Mouse (Mus musculus): ENCODE measurements around the gene Prr15l.

Gene Prr15l

DNA sequence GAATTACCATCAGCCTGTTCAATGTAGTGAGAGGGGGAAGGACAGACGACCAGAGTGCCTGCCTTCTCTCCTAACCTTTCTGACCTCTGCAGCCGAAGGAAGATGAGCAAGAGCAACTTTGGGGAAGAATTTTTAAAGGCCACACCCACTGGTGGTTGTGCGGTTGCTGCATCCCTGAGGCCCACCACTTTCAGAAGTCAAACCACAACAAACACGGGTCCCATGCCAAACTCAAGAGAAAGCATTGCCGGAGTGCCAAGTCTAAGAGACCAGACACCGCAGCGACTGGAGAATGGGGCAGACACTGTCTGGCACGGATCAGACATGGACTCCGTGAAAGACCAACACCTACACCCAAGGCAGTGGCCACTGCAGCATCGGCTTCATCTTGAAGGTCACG is 3.0 kb upstream of the Prr15l start:
- DNase-seq, result peak; percentile 21

DNA sequence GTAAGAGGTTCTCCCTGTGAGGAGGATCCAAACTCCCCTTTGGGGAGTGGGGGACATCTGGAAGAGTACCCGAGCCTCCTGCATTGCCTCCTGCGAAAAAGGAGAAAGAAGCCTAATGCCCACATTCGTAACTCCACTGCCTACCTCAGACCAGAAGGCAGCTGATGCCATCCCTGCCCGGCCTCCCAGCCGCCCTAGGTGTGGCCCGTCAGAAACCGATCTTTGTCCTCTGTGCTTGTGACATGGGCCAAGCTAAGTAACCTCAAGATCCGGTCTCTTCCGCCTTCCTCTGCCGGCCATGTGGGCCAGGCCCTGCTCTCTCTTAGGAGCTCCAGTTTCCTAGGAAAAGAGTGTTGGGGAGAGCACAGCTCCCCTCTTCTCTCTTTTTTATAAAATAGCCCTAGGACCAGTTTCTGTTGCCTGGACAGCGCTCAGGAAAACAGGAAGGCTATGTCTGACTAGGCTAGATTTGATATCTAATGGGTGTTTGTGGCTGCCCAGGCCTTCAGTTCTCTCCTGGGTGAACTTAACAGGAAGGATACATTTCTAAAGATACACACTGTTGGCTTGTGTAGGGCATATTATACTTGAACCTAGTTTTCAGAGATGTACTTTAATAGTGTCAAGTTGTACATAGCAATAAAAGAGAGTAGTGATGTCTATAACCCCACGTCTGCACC is 2.3 kb upstream of the Prr15l start:
- no peak for DNase-seq

DNA sequence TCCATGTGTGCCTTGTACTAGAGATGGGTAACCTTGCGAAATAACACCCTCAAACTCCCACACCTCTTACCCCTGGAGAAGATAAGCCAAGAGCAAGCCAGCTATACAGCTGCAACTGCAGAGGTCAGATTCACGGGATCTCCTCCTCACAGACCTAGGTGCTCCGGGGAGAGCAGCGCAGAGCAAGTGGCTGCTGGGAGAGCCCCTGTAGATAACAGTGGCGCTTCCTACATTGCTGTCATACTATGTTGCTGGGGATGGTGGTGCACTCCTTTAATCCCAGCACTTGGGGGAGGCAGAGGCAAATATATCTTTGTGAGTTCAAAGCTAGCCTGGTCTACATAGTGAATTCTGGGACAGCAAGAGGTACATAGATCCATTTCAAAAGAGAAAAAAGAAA is 1.3 kb upstream of the Prr15l start:
- no peak for DNase-seq

DNA sequence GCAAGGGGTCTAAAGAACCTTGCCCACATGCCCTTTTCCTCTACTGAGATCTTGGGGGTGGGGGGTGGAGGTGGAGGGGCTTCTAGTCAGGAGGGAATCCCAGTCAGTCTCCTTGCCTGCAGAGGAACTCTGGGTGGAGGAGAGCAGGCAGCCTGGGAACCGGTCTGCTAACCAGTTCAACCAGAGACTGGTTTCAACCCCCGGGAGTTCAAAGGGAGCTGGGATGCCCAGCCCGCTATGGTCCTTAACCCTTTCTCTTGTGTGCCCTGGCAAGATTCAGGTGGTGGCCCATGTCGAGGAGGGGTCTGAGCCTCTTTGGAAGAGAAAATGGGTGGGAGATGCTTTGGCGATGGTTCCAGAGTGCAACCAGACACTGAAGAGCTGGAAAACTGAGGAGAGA is 787 bp downstream of the Prr15l start:
- DNase-seq, result peak; percentile 50

DNA sequence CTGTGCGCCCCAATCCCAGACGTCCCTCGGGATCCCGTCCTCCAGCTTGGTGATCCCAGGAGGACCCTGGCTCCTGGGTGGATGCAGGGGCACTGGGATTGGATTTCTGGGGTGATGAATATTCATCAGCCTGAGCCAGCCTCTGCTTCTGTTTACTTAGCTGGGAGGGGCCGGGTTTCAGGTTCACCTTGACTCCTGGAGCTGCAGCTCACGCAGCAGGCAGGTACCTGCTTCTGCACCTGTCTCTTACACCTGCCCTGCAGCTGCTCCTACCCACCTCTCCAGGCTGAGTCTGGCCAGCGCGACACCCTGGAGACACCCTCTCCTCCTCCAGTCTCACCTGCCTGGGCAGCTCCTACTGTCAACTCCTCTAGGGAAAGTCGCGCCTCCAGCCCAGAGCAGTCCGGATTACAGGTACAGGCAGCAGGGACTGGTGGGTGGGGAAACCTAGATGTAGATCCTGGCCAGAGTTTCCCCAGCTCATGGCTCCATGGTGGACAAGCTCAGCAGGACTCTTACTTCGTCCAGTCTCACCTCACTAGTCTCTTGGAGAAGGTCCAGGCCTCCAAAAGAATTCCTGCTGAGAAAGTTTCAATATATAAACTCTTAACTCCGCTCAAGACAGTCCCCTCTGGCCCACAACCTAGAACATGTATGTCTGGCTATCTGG is 1.3 kb downstream of the Prr15l start:
- peak; percentile 83 for DNase-seq

DNA sequence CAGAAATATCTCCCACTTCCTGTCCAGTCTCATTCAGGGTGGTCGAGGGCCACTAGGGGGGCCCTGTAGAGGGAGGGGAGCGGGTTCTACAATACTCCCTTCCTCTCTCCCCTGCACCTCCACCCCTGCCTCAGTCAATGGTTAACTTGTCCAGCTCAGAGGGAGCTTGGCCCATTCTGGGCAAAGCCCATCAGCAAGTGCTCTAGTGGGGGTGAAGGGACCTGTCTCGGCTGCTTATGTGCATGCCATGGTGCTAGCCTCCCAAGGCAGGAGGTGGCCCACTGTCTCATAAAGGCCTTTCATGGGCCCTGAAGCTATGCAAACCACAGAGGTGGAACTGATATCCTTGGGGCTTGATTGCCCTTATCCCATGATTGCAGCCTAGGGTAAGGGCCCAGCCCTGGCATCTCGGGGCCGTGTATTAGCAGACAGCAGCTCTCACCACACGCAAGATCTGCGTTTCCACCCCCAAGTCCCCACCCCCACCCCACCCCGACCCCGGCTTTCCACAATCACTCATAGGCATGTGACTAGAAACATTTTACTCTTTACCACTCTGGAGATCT is 1.9 kb downstream of the Prr15l start:
- no peak for DNase-seq

DNA sequence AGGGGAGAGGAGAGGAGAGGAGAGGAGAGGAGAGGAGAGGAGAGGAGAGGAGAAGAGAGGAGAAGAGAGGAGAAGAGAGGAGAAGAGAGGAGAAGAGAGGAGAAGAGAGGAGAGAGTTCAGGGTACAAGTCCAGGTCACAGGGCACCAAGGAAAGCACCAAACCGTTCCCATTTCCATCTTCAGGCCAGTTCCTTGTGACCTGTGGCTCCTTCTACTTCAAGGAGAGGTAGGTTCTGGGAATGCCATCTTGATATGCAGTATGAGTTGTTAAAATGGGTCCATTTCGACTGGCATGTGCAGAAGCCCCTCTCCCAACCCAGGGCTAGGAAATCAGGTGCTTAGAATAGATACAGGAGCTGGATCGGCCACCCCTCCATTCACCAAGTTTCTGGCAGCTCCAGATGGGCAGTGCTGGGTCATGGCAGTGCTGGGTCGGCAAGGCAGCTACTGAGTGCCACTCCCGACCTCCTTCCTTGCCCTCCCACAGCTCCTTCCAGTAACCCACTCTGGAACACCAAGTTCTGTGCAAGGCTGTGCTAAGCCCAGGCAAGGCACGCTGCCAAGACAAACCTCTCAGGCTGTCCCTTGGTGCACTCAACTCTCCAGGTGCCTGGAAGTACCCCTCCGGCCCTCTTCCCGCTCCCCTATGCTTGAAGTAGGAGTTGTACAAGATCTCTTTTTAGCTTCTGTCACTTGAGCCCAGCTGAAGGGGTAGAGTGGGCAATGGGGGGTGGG is 3.6 kb downstream of the Prr15l start:
- DNase-seq, result peak; percentile 94

DNA sequence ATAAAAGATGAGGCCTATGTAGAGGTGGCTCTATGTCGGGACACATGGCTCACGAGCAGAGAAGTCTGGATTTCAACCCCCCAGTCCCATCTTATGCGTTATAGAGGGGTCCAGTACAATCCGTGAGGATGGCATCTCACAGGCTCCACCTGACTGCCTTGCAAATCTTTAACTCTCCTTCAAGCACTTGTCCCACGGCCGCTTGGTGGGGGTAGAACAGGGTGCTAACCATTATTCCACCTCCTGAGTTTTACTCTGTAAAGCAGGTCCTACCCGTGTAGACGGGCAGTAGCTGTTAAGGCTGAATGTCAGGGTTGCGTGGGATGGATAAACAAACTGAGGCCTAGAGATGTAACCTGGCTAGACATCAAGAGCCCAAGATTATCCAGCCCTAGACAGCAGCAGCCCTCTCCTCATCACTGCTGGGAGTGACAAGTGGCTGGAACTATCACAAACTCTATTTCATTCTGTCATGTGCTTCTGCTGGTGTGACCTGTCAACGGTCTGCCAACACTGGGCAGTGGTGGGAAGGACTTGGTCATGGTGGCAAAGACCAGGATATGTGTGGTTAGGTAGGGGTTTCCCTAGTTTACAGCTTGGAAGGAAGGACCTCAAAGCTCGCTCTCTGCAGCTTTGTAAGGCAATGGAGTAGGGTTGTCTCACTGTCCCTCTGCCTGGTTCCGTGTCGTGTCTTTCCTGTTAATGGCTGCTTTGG is 5.8 kb downstream of the Prr15l start:
- no peak for DNase-seq

DNA sequence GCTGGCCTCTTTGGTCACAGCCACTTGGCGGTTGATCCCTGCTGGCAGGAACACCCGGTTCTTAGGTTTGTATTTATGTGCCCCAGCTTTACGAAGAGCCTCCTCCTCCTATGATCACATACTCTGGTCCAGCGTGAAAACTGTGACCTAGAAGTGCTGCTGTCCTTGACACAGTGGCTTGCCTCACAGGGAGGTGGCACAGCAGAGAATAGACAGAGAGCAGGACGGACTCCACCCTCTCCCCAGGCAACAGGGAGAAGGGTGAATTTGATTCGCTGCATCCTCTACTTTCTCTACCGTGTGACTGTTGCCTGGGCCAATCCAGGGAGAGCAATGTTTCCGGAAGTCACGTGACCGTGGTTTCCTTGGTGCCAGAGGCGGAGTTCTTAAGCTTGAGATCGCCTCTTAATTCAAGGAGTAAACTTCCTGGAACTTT is 7.0 kb downstream of the Prr15l start:
- DNase-seq, result peak; percentile 95

DNA sequence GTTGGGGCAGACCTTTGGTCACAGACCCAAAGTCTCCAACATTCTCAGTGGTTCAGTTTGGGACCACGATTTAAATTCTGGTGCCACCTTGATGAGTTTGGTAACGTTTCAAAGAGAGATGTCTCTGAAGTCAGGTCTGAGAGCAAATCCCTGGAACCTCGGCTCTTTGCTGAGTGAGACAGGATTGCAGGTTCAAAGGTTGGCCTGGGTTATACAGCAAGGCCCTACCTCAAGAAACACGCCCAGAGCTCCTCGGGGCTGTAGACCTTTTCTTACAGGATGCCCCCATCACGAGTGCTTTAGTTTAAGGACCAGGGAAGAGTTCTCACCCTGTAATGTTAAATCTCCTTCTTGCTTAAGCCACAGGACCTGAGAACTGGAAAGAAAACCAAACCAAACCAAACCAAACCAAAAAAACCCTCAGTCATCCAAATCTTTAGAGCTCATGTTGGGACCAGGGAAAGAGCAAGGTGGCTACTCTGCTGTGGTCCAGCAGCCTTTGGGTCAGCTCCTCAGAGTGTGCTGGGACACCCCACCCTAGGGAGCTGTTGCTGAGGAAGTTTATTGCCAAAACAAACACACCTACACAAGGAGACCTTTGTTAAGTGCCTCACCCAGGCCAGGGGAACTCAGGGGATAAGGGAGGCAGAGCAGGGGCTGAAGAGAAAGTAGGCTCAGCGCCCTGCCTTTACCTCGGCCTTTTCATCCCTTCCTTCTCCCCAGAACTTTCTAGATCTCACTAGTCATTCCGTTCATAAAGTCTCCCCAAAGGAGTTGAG is 8.2 kb downstream of the Prr15l start:
- DNase-seq, result peak; percentile 68

DNA sequence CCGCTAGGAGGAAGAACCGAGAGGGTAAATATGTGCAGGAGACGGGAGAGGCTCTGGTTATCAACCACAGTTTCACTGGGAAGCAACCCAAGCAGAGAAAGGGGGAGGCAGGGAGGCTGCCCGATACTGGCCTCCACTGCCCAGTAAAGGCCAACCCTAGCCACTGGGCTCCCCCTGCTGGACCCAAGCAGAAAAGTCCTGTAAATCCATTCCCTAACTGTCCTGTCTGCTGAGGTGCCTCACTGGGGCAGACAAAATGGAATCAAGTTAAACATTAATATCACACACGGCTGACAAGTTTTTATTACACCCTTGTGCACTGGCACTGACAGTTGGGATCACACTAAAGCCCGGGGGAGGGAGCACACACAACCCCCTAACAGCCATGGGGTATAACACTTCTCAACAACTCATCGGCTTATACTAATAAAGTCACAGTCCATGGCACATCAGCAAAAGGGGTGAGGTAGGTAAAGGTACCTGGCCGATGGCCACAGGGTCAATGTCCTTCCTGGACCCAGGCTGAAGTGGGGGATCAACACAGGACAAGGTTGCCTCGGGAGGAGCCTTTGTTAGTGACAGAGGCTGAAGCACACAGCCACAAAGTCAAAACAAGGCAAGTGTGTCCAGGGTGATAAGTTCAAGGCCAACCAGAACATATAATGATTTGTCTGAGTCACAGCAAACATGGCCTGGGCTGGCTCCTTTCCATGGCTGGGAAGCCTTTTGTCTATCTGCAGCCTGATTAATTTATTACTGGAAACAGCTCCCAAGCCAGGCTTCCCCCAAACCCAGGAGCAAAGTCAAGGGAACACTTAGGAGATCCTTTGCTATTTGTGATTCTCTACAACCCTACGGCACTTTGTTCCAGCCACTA is 9.9 kb downstream of the Prr15l start:
- DNase-seq, result peak; percentile 85

DNA sequence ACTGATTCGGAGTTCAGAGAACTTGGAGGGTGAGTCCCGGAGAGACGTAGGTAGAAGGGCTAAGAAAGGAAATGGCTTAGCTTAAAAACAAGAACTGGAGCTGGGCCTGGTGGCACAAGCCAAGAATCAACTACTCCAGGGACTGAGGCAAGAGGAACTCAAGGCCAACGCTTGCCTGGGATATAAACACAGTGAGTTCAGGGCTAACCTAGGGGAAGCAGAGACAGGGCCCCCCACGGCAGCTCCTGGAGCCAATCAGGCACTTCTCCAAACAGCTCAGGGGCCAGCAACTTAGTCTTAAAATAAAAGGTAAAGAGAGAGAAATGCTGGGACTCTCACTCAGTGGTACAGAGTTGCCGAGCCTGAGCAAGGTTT is 10.5 kb downstream of the Prr15l start:
- DNase-seq, result no peak

DNA sequence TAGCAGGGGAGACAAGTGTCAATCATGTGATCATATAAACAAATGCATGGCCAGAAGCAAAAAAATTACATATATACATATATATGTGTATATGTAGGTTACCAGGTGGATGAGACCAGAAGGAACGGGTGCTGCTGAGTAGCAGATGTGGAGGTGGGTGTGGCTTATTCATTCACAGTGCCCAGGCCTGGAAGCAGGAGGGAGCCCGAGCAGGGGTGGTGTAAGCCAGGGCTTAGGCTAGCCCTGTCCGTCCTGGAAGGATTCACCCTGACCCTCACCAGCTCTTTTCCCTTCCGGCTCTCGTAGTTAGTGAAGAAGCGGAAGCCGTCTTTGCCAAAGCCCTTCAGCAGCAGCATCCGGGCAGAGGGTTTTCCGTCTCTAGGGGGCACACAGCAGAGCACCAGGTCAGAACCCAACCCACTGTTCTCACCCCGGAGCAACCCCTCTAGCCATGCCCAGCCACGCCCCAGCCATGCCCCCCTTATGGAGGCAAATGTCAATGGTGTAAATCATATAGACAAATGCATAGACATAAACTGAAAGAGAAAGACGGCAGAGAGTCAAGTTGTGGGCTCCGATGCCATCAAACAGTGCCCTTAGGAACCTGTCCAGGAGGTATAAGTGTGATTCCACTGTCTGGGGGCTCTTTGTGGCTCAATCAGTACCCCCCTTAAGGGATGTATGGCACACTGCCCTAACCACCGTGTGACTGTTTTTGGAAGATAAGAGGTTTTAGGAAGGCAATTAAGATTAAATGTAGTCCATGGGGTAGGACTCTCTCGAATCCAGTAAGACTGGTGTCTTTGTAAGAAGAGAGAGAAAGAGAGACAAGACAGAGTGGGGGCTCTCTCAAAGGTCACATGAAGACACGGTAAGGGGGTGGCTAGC is 12.9 kb downstream of the Prr15l start:
- DNase-seq, result no peak

DNA sequence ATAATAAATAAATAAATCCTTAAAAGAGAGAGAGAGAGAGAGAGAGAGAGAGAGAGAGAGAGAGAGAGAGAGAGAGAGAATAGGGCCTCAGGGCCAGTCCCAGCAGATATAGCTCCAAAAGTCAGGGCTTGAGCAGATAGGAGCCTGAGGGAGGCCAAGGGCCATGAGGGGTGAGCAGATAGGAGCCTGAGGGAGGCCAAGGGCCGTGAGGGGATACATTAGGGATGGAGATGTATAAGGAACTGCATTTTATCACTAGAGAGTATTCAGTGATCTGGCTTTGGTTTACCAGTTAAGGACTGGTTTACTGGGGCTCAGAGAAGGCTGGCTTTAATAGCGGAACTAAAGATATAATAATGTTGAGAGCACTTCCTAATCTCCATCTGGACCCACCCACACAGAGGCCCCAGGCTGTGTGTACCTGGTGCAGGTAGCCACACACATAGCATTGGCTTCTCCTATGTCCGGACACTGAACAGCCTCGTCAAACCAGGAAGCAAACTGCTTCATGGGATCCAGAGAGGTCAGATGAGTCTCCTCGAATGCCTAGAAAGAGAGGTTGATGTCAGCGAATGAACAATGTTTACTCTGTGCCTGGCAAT is 14.2 kb downstream of the Prr15l start:
- no peak for DNase-seq

DNA sequence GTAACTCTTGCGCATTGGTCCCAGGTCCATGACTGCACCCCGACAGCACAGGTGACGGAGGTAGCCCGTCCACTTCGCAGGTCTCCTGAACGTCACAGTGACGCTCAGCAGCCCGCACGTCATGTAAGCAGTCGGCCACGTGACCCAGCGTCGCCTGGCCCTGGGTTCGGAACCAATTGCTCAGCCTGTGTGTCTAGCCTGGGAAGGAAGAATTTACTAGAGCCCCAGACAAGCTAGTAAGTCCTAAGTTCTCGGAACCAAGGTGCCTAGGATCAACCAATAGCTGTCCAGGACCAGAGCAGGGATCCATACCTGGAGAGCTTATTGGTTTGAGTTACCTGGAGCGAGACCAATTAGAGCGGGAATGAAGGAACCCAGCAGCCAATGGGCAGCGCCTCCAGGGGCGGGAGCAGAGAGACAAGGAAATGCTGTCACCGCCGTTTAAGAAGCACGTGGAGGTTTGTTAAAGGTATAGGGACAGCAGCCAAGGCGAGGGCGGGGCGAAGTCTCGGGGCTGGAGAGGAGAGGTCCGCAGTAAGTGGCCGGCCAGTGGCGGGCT is 15.9 kb downstream of the Prr15l start, which contains the start of gene Pnpo:
Pnpo (minus strand) TSS at position 241 of the 559 bp plus-strand sequence.
- DNase-seq, result peak; percentile 98

DNA sequence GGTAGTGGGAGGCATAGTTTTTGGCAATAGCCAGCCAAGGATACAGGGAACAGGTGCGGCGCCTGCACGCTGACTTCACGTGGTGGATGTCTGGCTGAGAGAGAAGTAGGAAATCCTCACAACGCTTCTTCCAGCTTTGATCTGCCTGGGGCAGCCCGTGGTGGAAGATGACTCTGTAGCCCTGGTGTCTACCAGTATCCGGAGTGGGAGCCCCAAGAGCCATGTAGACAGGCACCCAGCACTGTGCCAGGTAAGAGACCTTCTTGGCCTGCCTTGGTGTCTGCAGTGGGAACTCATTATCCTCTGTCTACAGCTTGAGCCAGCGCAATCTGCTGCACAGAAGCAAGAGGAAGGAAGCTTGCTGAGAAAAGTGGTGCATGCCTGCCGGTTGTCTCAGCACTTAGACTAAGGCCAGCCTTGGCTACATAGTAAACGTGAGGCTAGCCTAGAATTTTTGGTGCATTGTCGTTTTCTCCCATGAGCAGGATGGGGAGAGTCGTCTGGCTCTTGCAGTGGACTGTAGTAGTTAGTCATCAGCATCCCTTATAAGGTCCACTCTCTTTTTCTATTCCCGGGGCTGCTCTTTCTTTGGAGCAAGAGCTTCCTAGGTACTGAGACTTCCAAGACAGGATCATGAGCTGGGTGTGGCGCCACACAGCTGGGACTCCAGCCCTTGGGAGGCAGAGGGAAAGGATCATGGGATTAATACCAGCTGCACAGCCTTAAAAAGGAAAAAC is 17.1 kb downstream of the Prr15l start:
- DNase-seq, result no peak

DNA sequence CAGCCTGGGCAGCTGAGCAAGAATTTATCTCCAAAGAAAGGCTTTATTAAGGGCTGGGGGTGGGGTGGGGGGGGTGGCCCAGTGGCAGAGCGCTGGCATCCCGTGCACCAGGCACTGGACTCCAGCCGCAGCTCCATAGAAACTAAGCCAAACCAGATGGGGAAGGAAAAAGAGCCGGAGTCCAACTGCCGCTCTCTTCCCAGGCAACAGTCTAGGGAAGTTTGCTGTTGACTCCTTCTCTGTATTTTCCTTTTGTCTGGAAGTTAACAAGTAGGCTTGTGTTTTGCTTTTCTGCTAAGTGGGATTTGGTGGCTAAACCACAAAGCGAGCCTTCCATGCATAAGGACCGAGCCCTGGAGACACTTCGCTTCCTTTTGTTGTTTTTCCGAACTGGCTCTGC is 18.6 kb downstream of the Prr15l start:
- no peak for DNase-seq

DNA sequence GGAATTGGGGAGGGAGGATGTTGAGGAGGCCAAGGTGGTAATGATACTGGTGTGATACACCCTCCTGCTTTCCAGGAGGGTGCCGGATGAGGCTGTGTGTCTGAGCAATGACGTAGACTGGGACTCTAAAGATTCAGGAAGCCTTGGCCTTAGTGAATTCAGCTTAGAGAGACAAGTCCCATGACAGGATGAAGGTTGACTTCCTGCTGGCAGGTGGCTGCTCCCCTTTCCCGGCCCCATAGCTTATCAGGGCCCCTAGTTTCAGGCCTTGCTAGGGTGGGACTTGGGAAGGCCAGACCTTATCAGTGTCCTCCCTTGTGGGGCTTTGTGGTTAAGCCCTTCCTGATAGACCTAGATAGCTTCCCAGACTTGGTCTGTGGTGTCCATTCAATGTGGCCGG is 19.9 kb downstream of the Prr15l start:
- no peak for DNase-seq

DNA sequence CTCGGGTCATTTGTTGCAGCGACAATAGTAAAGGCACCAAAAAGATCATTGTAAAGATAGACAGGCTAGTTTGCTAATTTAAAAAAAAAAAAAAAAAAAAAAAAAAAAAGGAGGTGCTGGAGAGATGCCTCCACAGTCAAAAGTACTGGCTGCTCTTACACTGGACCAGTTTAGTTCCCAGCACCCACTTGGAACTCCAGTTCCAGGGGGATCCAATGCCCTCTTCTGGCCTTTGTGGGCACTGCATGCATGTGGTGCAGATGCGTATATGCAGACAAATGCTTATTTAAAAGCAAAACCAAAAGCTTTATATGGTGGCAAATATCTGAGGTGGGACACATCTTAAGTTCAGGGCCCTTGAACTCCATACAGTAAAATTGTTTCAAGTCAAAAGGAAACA is 22.9 kb downstream of the Prr15l start:
- no peak for DNase-seq

All from lung, postnatal 36 days (tissue).